Mouse (Mus musculus): ENCODE results near the gene Sgms1. TPM values are rescaled to one million over a fixed set of nuclear protein-coding genes. Genes with fewer than 3 reads are reported as not detected.
A peak's percentile ranks its signal among the peaks of the same experiment; 100 is the strongest.

The Sgms1 gene
- polyA plus RNA-seq, 1 experiment from 2014 or later, result 9.9 TPM

DNA sequence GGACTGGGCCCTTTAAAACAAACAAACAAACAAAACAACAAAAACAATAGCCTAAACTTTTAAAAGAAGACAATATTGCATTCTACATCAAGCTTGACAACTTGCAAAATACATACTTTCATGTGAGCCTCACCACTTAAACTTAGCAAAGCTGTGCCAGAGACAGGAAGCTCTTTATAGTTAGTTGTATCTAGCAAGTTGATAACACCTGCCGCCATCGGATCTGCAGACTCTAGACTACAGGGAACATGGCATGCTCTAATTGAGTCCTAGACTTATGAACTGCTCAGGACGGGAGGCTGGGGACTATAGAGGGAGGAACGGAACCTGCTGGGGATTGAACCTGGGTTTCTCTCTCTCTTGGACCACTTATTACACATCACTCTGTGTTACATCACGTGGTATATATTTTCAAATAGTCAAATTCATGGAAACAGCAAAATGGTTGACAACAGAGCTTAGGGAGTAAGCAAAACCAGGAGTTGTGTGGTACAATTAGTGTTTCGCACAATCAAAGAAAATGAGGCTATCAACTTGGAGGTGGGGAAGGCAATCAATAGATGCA, 44.3 kb downstream of the Sgms1 start:
- H3K27ac ChIP-seq, result no peak overlapping the region
- H3K4me1 ChIP-seq, result peaks cover 30% of the 10 kb centered on the region
- H3K9me3 ChIP-seq (replicated peaks), result no peaks in the 10 kb centered on the region
- 78% methylated on average over 6 of the region's 6 CpGs for WGBS
- no peak overlapping the region for H3K9ac ChIP-seq
- H3K27me3 ChIP-seq, result no peaks in the 10 kb centered on the region
- ATAC-seq, result no peak
- no peaks in the 10 kb centered on the region for H3K36me3 ChIP-seq (ENCODE audit: poor library complexity, severe bottlenecking)
- H3K4me2 ChIP-seq, result no peak overlapping the region
- H3K4me3 ChIP-seq, result no peak overlapping the region

DNA sequence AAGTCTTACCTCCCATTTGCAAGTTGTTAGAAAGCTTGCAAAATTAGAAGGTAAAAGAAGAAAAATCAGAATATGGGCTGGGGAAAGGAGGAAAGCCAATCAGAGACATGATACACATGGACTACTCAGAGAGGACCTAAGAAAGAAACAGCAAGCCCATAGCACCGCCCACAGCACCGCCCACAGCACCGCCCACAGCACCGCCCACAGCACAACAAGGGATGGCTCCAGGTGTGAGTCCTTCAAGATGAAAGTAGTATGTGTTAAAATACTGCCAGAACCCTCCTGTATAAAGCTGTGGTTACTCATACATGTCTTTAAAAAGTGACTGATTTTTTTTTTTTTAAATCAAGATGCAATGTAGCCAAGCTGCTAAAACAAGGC, 44.8 kb downstream of the Sgms1 start:
- Histone ChIP-seq H3K27ac (no peak overlapping the region), H3K4me3 (peak overlapping the region; percentile 26; the same call in 1 of the 2 replicates), H3K9ac (no peak overlapping the region), H3K27me3 (no peaks in the 10 kb centered on the region), H3K36me3 (ENCODE audit: poor library complexity, severe bottlenecking) (no peaks in the 10 kb centered on the region), H3K4me2 (peak overlapping the region; percentile 56), H3K4me1 (peaks cover 30% of the 10 kb centered on the region), H3K9me3 (replicated peaks) (no peaks in the 10 kb centered on the region)
- WGBS, result 13% methylated on average over 4 of the region's 4 CpGs
- ATAC-seq, result peak; percentile 71

DNA sequence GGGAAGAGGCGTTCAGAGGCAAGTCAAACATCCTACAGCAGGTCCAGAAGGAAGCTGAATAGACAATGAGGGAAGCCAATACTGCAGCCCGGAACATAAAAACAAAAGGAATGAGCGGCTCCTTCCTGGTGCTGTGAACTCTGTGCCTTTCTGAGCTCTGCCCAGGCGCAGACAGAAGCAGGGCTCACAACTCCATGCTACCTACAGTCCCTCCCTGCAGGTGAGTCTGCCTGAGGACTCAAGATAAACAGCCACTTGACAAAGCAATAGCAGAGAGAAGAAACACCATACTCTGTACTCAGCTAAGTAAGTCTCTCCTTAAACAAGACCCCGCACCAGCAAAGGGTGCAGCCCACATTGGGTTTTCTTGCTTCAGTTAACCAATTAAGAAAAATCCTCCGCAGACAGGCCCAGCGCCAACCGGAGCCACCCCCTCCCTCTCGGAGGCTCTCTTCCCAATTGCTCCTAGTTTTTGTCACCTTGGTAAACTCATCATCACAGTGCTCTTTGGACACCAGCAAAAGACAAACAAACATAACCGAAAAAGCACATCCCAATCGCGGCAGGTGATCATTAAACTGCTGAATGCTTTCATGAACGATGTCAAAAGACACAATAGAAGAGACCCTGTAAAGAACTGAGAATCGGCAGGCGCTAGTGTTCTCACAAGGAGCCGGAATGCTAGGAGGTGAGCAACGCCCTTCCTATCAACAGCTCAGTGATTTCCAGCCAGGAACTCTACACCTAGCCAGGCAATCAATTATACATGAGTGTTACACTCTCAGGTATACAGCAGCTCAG, 45.4 kb downstream of the Sgms1 start:
- Histone ChIP-seq H3K4me2 (peak overlapping the region; percentile 56), H3K4me3 (peak overlapping the region; percentile 26), H3K27me3 (no peaks in the 10 kb centered on the region), H3K27ac (no peak overlapping the region), H3K9me3 (replicated peaks) (no peaks in the 10 kb centered on the region), H3K36me3 (ENCODE audit: poor library complexity, severe bottlenecking) (no peaks in the 10 kb centered on the region), H3K4me1 (peaks cover 30% of the 10 kb centered on the region), H3K9ac (no peak overlapping the region)
- 2% methylated on average over 17 of the region's 17 CpGs for WGBS
- peak; percentile 54 for ATAC-seq

DNA sequence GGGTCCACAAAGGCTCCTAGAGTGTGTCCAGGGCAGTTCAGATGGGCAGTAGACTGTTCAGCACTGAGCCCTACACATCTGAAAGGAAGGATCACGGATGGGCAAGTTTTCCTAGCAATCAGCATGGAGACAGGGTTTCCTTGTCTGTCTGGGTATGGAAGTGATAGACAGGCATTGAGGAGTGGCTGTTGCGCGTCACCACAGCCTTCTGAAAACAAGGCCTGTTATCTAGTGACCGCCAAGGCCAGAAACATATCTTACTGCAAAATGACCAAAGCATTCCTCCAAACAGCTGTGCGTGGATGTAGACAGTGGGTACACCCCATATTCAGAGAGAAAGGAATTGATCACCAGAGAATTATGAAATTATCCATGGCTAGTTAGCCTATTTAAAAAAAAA, 47.1 kb downstream of the Sgms1 start:
- WGBS, result 71% methylated on average over 5 of the region's 5 CpGs
- Histone ChIP-seq H3K4me3 (no peak overlapping the region), H3K27me3 (no peaks in the 10 kb centered on the region), H3K4me1 (peaks cover 30% of the 10 kb centered on the region), H3K9ac (no peak overlapping the region), H3K36me3 (ENCODE audit: poor library complexity, severe bottlenecking) (no peaks in the 10 kb centered on the region), H3K9me3 (replicated peaks) (no peaks in the 10 kb centered on the region), H3K4me2 (no peak overlapping the region), H3K27ac (no peak overlapping the region)
- ATAC-seq, result no peak

DNA sequence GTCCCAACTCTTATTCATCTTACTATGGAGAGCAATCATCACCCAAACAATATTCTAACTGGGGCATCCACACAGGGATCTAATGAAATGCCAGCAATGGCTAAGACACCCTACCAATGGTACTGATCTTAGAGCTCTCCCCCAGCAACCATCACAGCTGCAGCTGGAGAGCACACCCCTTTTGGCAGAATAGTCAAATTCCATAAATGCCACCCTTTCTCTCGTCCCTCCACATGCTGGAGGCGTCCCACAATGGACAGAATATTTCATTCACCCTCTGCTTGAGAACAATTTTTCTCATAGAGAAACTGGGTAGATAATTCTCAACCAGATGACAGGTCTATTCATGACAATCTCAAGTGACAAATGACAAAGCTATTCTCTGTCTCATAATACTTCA, 48.4 kb downstream of the Sgms1 start:
- H3K27me3 ChIP-seq, result no peaks in the 10 kb centered on the region
- no peak overlapping the region for H3K4me2 ChIP-seq
- no peaks in the 10 kb centered on the region for H3K36me3 ChIP-seq (ENCODE audit: poor library complexity, severe bottlenecking)
- H3K4me3 ChIP-seq, result no peak overlapping the region
- no peak for ATAC-seq
- no peak overlapping the region for H3K27ac ChIP-seq
- no peak overlapping the region for H3K9ac ChIP-seq
- peaks cover 25% of the 10 kb centered on the region for H3K4me1 ChIP-seq
- WGBS, result 56% methylated on average over 2 of the region's 2 CpGs
- H3K9me3 ChIP-seq (replicated peaks), result no peaks in the 10 kb centered on the region

DNA sequence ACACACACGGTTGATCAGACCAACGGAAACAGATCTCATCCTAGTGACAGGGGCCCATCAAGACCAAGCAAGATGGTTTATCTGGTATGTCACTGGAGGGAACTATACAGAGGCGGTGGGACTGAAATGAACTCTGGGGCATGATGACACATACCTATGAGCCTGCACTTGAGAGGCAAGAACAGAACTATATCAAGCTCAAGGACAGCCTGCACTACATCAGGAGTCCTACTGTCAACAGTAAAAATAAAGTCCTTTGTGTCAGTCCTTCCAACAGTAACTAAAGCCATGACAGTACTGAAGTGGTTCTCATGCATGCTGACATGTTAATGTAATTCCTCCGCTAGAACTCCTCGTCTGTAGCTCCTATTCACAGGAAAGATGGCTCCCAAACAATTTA, 49.3 kb downstream of the Sgms1 start:
- H3K36me3 ChIP-seq (ENCODE audit: poor library complexity, severe bottlenecking), result no peaks in the 10 kb centered on the region
- no peak overlapping the region for H3K27ac ChIP-seq
- 93% methylated on average over 5 of the region's 5 CpGs for WGBS
- no peak for ATAC-seq
- H3K4me1 ChIP-seq, result peaks cover 21% of the 10 kb centered on the region
- no peak overlapping the region for H3K9ac ChIP-seq
- no peak overlapping the region for H3K4me3 ChIP-seq
- H3K27me3 ChIP-seq, result no peaks in the 10 kb centered on the region
- H3K9me3 ChIP-seq (replicated peaks), result no peaks in the 10 kb centered on the region
- H3K4me2 ChIP-seq, result no peak overlapping the region

DNA sequence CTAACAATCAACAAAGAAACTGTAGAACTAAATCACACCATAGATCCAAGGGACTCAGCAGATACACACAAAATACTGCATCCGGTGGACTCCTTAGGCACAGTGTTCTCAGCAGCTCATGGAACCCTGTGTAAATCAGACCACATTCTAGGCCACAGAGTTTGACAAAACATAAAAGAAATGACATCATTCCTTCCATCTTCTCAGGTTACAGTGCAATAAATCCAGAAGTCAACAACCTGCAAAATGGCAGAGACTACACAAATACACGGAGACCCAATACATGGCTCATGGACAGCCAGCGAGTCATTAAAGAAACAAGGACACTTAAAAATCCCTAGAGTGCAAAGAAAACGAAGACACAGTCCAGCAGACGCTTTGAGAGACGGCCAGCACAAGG, 51.8 kb downstream of the Sgms1 start:
- Histone ChIP-seq H3K9ac (no peak overlapping the region), H3K36me3 (ENCODE audit: poor library complexity, severe bottlenecking) (no peaks in the 10 kb centered on the region), H3K4me2 (no peak overlapping the region), H3K4me1 (0 out of 2 replicates have a peak, but pooled peaks cover 8% of the 10 kb centered on the region), H3K27ac (no peak overlapping the region), H3K4me3 (no peak overlapping the region), H3K9me3 (replicated peaks) (no peaks in the 10 kb centered on the region), H3K27me3 (no peaks in the 10 kb centered on the region)
- ATAC-seq, result no peak
- WGBS, result 47% methylated on average over 6 of the region's 6 CpGs

DNA sequence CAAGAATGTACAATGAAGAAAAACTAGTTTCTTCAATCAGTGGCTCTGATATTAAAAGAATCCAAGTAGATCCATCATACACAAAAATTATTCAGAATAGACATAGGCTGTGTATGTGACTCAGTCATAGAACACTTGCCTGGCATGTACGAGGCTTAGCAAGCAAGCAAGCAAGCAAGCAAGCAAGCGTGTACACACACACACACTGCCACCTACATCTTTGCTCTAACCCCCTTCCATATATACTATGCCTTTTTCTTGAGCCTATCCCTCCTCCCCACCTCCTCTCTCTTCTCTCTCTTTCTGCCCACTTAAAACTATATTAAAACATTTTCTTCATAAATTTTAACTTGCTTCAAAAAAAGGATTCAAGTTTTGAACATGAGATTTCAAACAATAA, 54.8 kb downstream of the Sgms1 start:
- no peak for ATAC-seq
- Histone ChIP-seq H3K4me2 (no peak overlapping the region), H3K36me3 (ENCODE audit: poor library complexity, severe bottlenecking) (no peaks in the 10 kb centered on the region), H3K9ac (no peak overlapping the region), H3K27ac (no peak overlapping the region), H3K9me3 (replicated peaks) (no peaks in the 10 kb centered on the region), H3K4me1 (no peaks in the 10 kb centered on the region), H3K27me3 (no peaks in the 10 kb centered on the region), H3K4me3 (no peak overlapping the region)
- 95% methylated on average over 2 of the region's 2 CpGs for WGBS

DNA sequence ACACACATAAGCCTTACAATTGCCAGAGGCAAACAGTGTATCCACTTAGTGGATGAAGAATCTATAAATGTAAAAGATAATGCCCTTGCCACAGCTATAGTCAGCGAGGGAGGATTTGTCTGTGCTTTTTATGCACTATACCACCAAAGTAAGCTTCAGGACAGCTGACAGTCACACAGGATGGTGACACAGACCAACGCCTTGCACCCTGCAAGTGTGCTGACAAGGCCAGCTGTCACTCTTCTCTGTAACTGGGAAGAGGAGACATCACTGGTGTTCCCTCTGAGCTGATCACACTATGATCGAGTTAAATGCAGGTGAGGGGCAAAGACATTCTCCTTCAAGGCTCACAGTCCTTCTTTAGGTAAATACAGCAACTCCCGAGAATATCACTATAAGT, 56.0 kb downstream of the Sgms1 start:
- 88% methylated on average over 4 of the region's 4 CpGs for whole genome bisulfite sequencing
- no peak for ATAC-seq

DNA sequence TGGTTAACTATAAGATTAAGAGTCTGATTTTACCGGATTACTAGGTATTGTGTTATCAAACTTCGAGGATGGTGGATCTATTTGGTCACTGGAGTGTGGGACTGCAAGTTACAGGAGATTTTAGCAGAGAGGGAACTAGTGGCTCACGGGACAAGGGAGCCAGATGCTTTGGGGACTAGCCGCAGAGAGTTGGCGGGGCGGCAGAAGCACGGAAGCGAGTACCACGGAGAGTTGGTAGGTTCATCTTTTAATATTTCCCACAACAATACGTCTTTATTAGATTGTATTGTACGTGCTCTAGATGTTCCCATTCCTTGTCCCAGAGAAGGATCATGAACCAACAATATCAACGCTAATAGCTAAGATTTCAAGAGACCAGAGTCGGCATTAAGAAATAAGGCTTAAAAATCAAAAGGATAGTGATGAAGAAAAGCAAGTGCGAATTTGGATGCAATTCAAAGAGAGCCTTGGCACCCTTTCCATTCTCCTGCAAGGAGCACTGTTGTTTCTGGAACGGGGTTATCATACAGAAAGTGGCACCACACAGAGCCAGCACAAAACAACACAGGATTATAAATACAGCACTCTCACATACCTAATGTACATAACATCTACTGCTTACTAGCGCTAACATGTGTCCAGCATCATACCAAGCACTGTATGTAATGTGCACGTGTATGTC, 56.6 kb downstream of the Sgms1 start:
- no peaks in the 10 kb centered on the region for H3K4me1 ChIP-seq
- ATAC-seq, result no peak; the same call in 1 of the 2 replicates
- no peaks in the 10 kb centered on the region for H3K27me3 ChIP-seq
- no peaks in the 10 kb centered on the region for H3K36me3 ChIP-seq (ENCODE audit: poor library complexity, severe bottlenecking)
- H3K9me3 ChIP-seq (replicated peaks), result no peaks in the 10 kb centered on the region
- no peak overlapping the region for H3K9ac ChIP-seq
- no peak overlapping the region for H3K4me2 ChIP-seq
- 81% methylated on average over 17 of the region's 17 CpGs for WGBS
- no peak overlapping the region for H3K27ac ChIP-seq
- no peak overlapping the region for H3K4me3 ChIP-seq

More for the DNA sequence above, 56.0 kb downstream of the Sgms1 start:
- H3K27ac ChIP-seq, result no peak overlapping the region
- no peaks in the 10 kb centered on the region for H3K36me3 ChIP-seq (ENCODE audit: poor library complexity, severe bottlenecking)
- H3K9me3 ChIP-seq (replicated peaks), result no peaks in the 10 kb centered on the region
- H3K4me3 ChIP-seq, result no peak overlapping the region
- H3K4me2 ChIP-seq, result no peak overlapping the region
- H3K9ac ChIP-seq, result no peak overlapping the region
- no peaks in the 10 kb centered on the region for H3K4me1 ChIP-seq
- no peaks in the 10 kb centered on the region for H3K27me3 ChIP-seq

DNA sequence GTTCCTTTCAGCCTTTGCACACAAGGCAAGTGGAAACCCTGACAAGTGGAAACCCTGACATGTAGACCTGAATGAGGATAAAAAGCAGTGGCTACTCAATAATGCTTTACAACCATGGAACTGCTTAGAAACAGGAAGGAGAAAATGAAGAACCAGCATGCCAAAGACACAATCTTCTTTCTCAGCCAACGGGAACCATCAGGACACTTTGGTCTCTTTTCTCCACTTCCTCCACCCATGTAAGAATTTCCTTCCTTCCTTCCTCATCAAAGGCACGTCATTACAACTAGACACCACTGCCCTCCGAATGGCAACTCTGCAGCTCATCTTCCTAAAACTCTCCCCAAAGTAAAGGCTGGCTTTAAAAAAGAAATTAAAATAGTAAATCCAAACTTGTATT, 59.3 kb downstream of the Sgms1 start:
- H3K9ac ChIP-seq, result no peak overlapping the region
- H3K9me3 ChIP-seq (replicated peaks), result no peaks in the 10 kb centered on the region
- WGBS, result 87% methylated on average over 3 of the region's 3 CpGs
- H3K4me2 ChIP-seq, result no peak overlapping the region
- ATAC-seq, result no peak
- H3K27ac ChIP-seq, result no peak overlapping the region
- H3K4me3 ChIP-seq, result no peak overlapping the region
- H3K27me3 ChIP-seq, result no peaks in the 10 kb centered on the region
- H3K36me3 ChIP-seq (ENCODE audit: poor library complexity, severe bottlenecking), result no peaks in the 10 kb centered on the region
- no peaks in the 10 kb centered on the region for H3K4me1 ChIP-seq

DNA sequence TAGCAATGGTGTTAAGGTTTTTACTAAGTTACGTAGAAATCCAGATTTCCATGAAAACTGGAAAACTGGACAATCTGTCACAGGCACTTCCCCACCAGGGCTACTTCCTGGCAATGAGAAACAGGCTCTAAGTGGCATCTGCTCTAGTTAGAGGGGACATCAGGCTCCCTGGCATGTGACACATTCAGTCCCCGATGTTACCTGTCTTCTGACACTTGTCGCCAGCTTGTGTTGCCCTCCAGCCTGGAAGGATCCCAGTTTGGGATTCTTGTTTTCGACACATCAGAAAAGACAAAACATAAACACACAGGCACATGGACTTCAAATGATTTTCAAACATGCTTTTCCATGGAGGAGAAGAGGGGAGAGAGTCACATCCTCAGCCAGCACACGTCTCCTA, 60.0 kb downstream of the Sgms1 start:
- no peaks in the 10 kb centered on the region for H3K27me3 ChIP-seq
- no peak for ATAC-seq
- no peak overlapping the region for H3K4me3 ChIP-seq
- no peaks in the 10 kb centered on the region for H3K36me3 ChIP-seq (ENCODE audit: poor library complexity, severe bottlenecking)
- WGBS, result 95% methylated on average over 5 of the region's 5 CpGs
- no peak overlapping the region for H3K27ac ChIP-seq
- no peaks in the 10 kb centered on the region for H3K9me3 ChIP-seq (replicated peaks)
- no peak overlapping the region for H3K9ac ChIP-seq
- no peak overlapping the region for H3K4me2 ChIP-seq
- no peaks in the 10 kb centered on the region for H3K4me1 ChIP-seq
